Mouse (Mus musculus) myocyte (in vitro differentiated cells): Measurements from ENCODE around the gene Snu13.

ENCODE experiments used
- CEBPB ChIP-seq: IDR thresholded peaks from 2 replicates; pipeline ENCODE4 v1.6.1; 2011; ENCODE audit warnings: mild to moderate bottlenecking, moderate library complexity; ENCODE audit not compliant: poor library complexity, insufficient read depth, severe bottlenecking
- E2F4 ChIP-seq: IDR thresholded peaks from one replicate; pipeline ENCODE4 v1.6.1; 2011; ENCODE audit warnings: mild to moderate bottlenecking, control low read depth, moderate library complexity; ENCODE audit not compliant: insufficient read depth
- MAX ChIP-seq: IDR thresholded peaks from one replicate; pipeline ENCODE4 v1.6.1; 2011; ENCODE audit warnings: low read depth, mild to moderate bottlenecking, control low read depth
- MYOD1 ChIP-seq, 3 experiments: IDR thresholded peaks; one replicate each; pipeline ENCODE4 v1.6.1; 2011; ENCODE audit warnings: control low read depth in 2 of 3, low read depth in 2 of 3, mild to moderate bottlenecking in 2 of 3, moderate library complexity in 1 of 3; ENCODE audit not compliant: insufficient read length in 2 of 3, control insufficient read depth in 1 of 3
- MYOG ChIP-seq, 3 experiments: IDR thresholded peaks; one replicate each; pipeline ENCODE4 v1.6.1; 2011; ENCODE audit warnings: control low read depth in 2 of 3, low read depth in 2 of 3, mild to moderate bottlenecking in 2 of 3; ENCODE audit not compliant: insufficient read length in 2 of 3, control insufficient read depth in 1 of 3, insufficient read depth in 1 of 3
- POLR2A ChIP-seq: IDR thresholded peaks from one replicate; pipeline ENCODE4 v1.6.1; 2011; ENCODE audit warnings: low read depth, mild to moderate bottlenecking, control low read depth, moderate library complexity; ENCODE audit not compliant: insufficient read length
- POLR2AphosphoS2 ChIP-seq: IDR thresholded peaks from one replicate; pipeline ENCODE4 v1.6.1; 2011; ENCODE audit warnings: low read depth, control low read depth; ENCODE audit not compliant: insufficient read length
- REST ChIP-seq: IDR thresholded peaks from one replicate; pipeline ENCODE4 v1.6.1; 2011; ENCODE audit warnings: mild to moderate bottlenecking, control low read depth, moderate library complexity; ENCODE audit not compliant: insufficient read depth, insufficient read length
- SRF ChIP-seq: IDR thresholded peaks from one replicate; pipeline ENCODE4 v1.6.1; 2011; ENCODE audit warnings: low read depth; ENCODE audit not compliant: control insufficient read depth, insufficient read length
- TCF12 ChIP-seq: IDR thresholded peaks from one replicate; pipeline ENCODE4 v1.6.1; 2011; ENCODE audit warnings: mild to moderate bottlenecking, control low read depth; ENCODE audit not compliant: poor library complexity, insufficient read depth, severe bottlenecking
- TCF3 ChIP-seq: IDR thresholded peaks from one replicate; pipeline ENCODE4 v1.6.1; 2011; ENCODE audit warnings: low read depth, control low read depth; ENCODE audit not compliant: insufficient read length
- USF1 ChIP-seq: IDR thresholded peaks from one replicate; pipeline ENCODE4 v1.6.1; 2011; ENCODE audit warnings: low read depth, mild to moderate bottlenecking, control low read depth, moderate library complexity

DNA sequence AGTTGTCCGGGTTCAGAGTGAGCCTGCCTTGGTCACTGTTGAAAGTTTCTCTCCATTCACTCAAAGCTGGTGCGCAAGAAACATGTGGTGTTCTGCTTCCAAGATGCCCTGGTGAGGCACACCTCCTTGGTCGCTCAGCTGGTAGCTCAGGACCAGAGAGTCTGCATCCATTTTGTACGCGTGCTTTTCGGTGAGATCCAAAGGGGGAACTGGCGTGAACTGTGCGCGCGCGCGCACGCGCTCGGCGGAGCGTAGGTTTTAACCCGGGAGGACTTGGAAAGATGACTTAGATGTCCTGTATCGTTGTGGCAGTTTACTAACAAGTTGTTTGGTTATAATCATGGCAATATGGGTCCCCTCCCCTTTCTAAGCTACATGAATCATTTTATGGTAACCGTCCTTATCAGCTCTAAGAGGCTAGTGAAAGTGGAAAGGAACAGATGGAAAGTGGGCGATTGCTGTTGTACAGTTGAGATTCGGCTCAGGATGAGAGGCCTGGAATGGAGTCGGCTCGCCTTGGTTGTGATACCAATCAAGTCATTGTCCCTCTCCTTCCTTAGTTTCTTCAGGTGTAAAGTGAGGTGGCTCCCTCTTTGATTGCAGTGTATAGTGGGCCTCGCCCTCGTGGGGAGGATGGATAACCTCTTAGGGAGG is 24.5 kb upstream of the Snu13 start:
- TF ChIP-seq POLR2A (no peak), CEBPB (no peak), MAX (no peak), TCF12 (no peak), E2F4 (no peak), USF1 (no peak), MYOD1 (IDR thresholded peaks at IDR 0.05; ENCODE audit: control insufficient read depth in 1 of 3, insufficient read length in 2 of 3, low read depth in 2 of 3) (no peak), REST (no peak), MYOG (IDR thresholded peaks at IDR 0.05; ENCODE audit: control insufficient read depth in 1 of 3, insufficient read depth in 1 of 3, insufficient read length in 2 of 3, low read depth in 2 of 3) (no peak), POLR2AphosphoS2 (no peak), SRF (no peak), TCF3 (no peak)
